ENCODE assay signal across 10 mouse cellular contexts in genomic region chr19:59198161-59198560, GRCm38 (mm10). TPM values are rescaled to one million over a fixed set of nuclear protein-coding genes. Genes with fewer than 3 reads are reported as not detected.
DNase-seq lines count a peak whose midpoint lies in the region; ATAC-seq and TF ChIP-seq lines count a peak whose summit lies in the region.
"Had no signal": no experiment of that assay in that cellular context is flagged by ENCODE, and none has a peak within 500 bp of the region (broad histone marks: within the 10 kb centered on the region; RNA-seq: fewer than 3 reads in every experiment).

No protein-coding gene starts in this region.

- no peak for TF ChIP-seq EP300 in MEL (IDR thresholded peaks at IDR 0.05; ENCODE audit: low read depth in 1 of 2, low read length in 2 of 2)

- no peak overlapping the region for H3K4me3 ChIP-seq in intestine, embryonic 14.5 days (ENCODE audit: low read depth, low read length)
- no peak overlapping the region for H3K4me3 ChIP-seq in intestine, embryonic 16.5 days (ENCODE audit: low read length)
- H3K4me3 ChIP-seq in MEL (ENCODE audit: control insufficient read depth in 1 of 2, insufficient read depth in 1 of 2, low read depth in 2 of 2, low read length in 2 of 2): no peak overlapping the region
- no peak overlapping the region for H3K4me3 ChIP-seq in forebrain, embryonic 12.5 days (replicated peaks)
- H3K4me3 ChIP-seq: myocyte had no signal

- H3K4me1 ChIP-seq in intestine, embryonic 14.5 days (replicated peaks; ENCODE audit: control insufficient read depth, insufficient read depth, low read length): no peaks in the 10 kb centered on the region
- H3K4me1 ChIP-seq in intestine, embryonic 16.5 days (ENCODE audit: control insufficient read depth, insufficient read depth, low read length): no peaks in the 10 kb centered on the region
- H3K4me1 ChIP-seq in MEL (ENCODE audit: control insufficient read depth in 1 of 2, insufficient read depth in 2 of 2, low read length in 2 of 2): no peaks in the 10 kb centered on the region
- H3K4me1 ChIP-seq in forebrain, embryonic 12.5 days: 0 out of 2 replicates have a peak, but pooled peaks cover 8% of the 10 kb centered on the region

- H3K27ac ChIP-seq in intestine, embryonic 14.5 days (ENCODE audit: low read depth): no peak overlapping the region
- H3K27ac ChIP-seq in intestine, embryonic 16.5 days (ENCODE audit: low read length): no peak overlapping the region
- no peak overlapping the region for H3K27ac ChIP-seq in MEL (ENCODE audit: control insufficient read depth, low read depth, low read length)
- H3K27ac ChIP-seq in forebrain, embryonic 12.5 days: no peak overlapping the region

- TF ChIP-seq POLR2A in MEL (IDR thresholded peaks at IDR 0.05; ENCODE audit: control insufficient read depth in 1 of 2, insufficient read depth in 1 of 2, low read depth in 1 of 2, low read length in 2 of 2, poor library complexity in 1 of 2): no peak

- H3K4me2 ChIP-seq in intestine, embryonic 14.5 days (ENCODE audit: low read length): no peak overlapping the region
- no peak overlapping the region for H3K4me2 ChIP-seq in intestine, embryonic 16.5 days (ENCODE audit: low read depth, low read length)
- H3K4me2 ChIP-seq in forebrain, embryonic 12.5 days: no peak overlapping the region

- H3K79me2 ChIP-seq in MEL (ENCODE audit: control insufficient read depth, insufficient read depth, low read length, poor library complexity): no peaks in the 10 kb centered on the region

- H3K36me3 ChIP-seq in intestine, embryonic 14.5 days (ENCODE audit: control insufficient read depth, insufficient read depth, low read length): no peaks in the 10 kb centered on the region
- no peaks in the 10 kb centered on the region for H3K36me3 ChIP-seq in intestine, embryonic 16.5 days (ENCODE audit: control insufficient read depth, insufficient read depth, low read length)
- H3K36me3 ChIP-seq in MEL (ENCODE audit: control insufficient read depth in 1 of 2, insufficient read depth in 2 of 2, low read length in 2 of 2): no peaks in the 10 kb centered on the region
- no peaks in the 10 kb centered on the region for H3K36me3 ChIP-seq in forebrain, embryonic 12.5 days (replicated peaks)

- WGBS in intestine, embryonic 14.5 days: 38% methylated on average over 7 of the region's 7 CpGs
- 44% methylated on average over 7 of the region's 7 CpGs for WGBS in intestine, embryonic 16.5 days
- WGBS in forebrain, embryonic 12.5 days: 41% methylated on average over 7 of the region's 7 CpGs

- TF ChIP-seq RAD21 in MEL (IDR thresholded peaks at IDR 0.05; ENCODE audit: low read depth, low read length): peak; percentile 71

- peaks cover 6% of the 10 kb centered on the region; the same call in 1 of the 2 replicates for H3K9me3 ChIP-seq in intestine, embryonic 14.5 days (ENCODE audit: control insufficient read depth, low read length)
- H3K9me3 ChIP-seq in intestine, embryonic 16.5 days (ENCODE audit: control insufficient read depth, low read length): 0 out of 2 replicates have a peak, but pooled peaks cover 5% of the 10 kb centered on the region
- no peaks in the 10 kb centered on the region for H3K9me3 ChIP-seq in MEL (replicated peaks; ENCODE audit: insufficient read depth, low read length)
- H3K9me3 ChIP-seq in forebrain, embryonic 12.5 days: 0 out of 2 replicates have a peak, but pooled peaks cover 3% of the 10 kb centered on the region

- DNase-seq in intestine, embryonic 14.5 days (ENCODE audit: low spot score): peak; percentile 82
- DNase-seq in MEL (ENCODE audit: low read depth, low spot score): peak; percentile 67
- DNase-seq in c-Kit-positive CD71-negative TER-119-negative erythroid progenitor cells, embryonic 14.5 days (ENCODE audit: low read depth): peak; percentile 32
- peak; percentile 74 for DNase-seq in heart, postnatal 4 days
- peak; percentile 69 for DNase-seq in lung, postnatal 10 days
- peak; percentile 54 to 75 for DNase-seq in spleen, postnatal 10 days (ENCODE audit: low spot score in 2 of 2)

- H3K27me3 ChIP-seq in intestine, embryonic 14.5 days (replicated peaks; ENCODE audit: control insufficient read depth, insufficient read depth, low read length): peaks cover 54% of the 10 kb centered on the region
- H3K27me3 ChIP-seq in intestine, embryonic 16.5 days (replicated peaks; ENCODE audit: control insufficient read depth, insufficient read depth, low read length): peaks cover 41% of the 10 kb centered on the region
- H3K27me3 ChIP-seq in MEL (ENCODE audit: control insufficient read depth in 1 of 2, insufficient read depth in 2 of 2, low read length in 2 of 2): no peaks in the 10 kb centered on the region
- H3K27me3 ChIP-seq in forebrain, embryonic 12.5 days: peaks cover 56% of the 10 kb centered on the region

- peak; percentile 83 to 92 (median 88) for TF ChIP-seq CTCF in MEL (IDR thresholded peaks at IDR 0.05 in 2 of 3, conservative IDR thresholded peaks at IDR 0.05 in 1 of 3; ENCODE audit: control insufficient read depth in 1 of 3, insufficient read depth in 1 of 3, low read depth in 2 of 3, low read length in 3 of 3, poor library complexity in 1 of 3, severe bottlenecking in 1 of 3)

- no peak overlapping the region for H3K9ac ChIP-seq in intestine, embryonic 14.5 days (ENCODE audit: low read length)
- no peak overlapping the region for H3K9ac ChIP-seq in intestine, embryonic 16.5 days (ENCODE audit: low read depth, low read length)
- H3K9ac ChIP-seq in MEL (ENCODE audit: control insufficient read depth, low read depth, low read length, poor library complexity, severe bottlenecking): no peak overlapping the region
- H3K9ac ChIP-seq in forebrain, embryonic 12.5 days: no peak overlapping the region

- ATAC-seq in intestine, embryonic 14.5 days (replicated peaks; ENCODE audit: low FRiP score, low TSS enrichment, low read depth): no peak; the same call in 1 of the 2 replicates
- no peak for ATAC-seq in intestine, embryonic 16.5 days
- no peak for ATAC-seq in forebrain, embryonic 12.5 days (ENCODE audit: low FRiP score)

TF ChIP-seq in MEL, 35 proteins besides CTCF, POLR2A, EP300 and RAD21:
- TF ChIP-seq SIN3A (IDR thresholded peaks at IDR 0.05; ENCODE audit: low read length) (no peak), BHLHE40 (IDR thresholded peaks at IDR 0.05; ENCODE audit: borderline replicate concordance, low read depth, low read length) (peak; percentile 94), ZC3H11A (IDR thresholded peaks at IDR 0.05; ENCODE audit: low read depth, low read length) (peak; percentile 49; the same call in 1 of the 2 replicates), ZMIZ1 (IDR thresholded peaks at IDR 0.05; ENCODE audit: low read depth, low read length) (no peak), MYC (IDR thresholded peaks at IDR 0.05; ENCODE audit: low read depth, low read length) (peak; percentile 80), MAX (IDR thresholded peaks at IDR 0.05; ENCODE audit: low read length) (peak; percentile 77), SMC3 (IDR thresholded peaks at IDR 0.05; ENCODE audit: low read depth, low read length) (peak; percentile 77), ETS1 (IDR thresholded peaks at IDR 0.05; ENCODE audit: low read depth, low read length) (no peak)

RNA-seq across cellular contexts. Expression of gene Kcnk18, which starts 20.9 kb away (rescaled TPM):
- 0.05 TPM in 1 of 2 replicates, not detected in the other for polyA plus RNA-seq in intestine, embryonic 14.5 days (2014; fragmentation: Nextera tagmentation; extraction: Ambion mirVana)
- polyA plus RNA-seq in intestine, embryonic 16.5 days (2015; fragmentation: Nextera tagmentation; extraction: Ambion mirVana): not detected in 2 replicates
- not detected in 2 replicates for total RNA-seq in MEL (2012; rRNA removed)
- not detected for polyA plus RNA-seq in MEL (2012; ENCODE audit: insufficient read depth in 1 of 2, insufficient read length in 2 of 2, low read depth in 1 of 2, low replicate concordance in 2 of 2, missing spikeins in 1 of 2)
- total RNA-seq in heart, postnatal 4 days (2021): not detected
- polyA plus RNA-seq in forebrain, embryonic 12.5 days (2016; fragmentation: Nextera tagmentation; extraction: Ambion mirVana): not detected in 2 replicates
- polyA plus RNA-seq: gonadal fat pad, adult 2 months; myocyte had no signal

RNA-seq across cellular contexts. Expression of gene Vax1, which starts 28.3 kb away (rescaled TPM):
- polyA plus RNA-seq in intestine, embryonic 14.5 days (2014; fragmentation: Nextera tagmentation; extraction: Ambion mirVana): not detected in 2 replicates
- not detected in 2 replicates for polyA plus RNA-seq in intestine, embryonic 16.5 days (2015; fragmentation: Nextera tagmentation; extraction: Ambion mirVana)
- not detected in 2 replicates for total RNA-seq in MEL (2012; rRNA removed)
- not detected for polyA plus RNA-seq in MEL (2012; ENCODE audit: insufficient read depth in 1 of 2, insufficient read length in 2 of 2, low read depth in 1 of 2, low replicate concordance in 2 of 2, missing spikeins in 1 of 2)
- total RNA-seq in heart, postnatal 4 days (2021): not detected
- polyA plus RNA-seq in forebrain, embryonic 12.5 days (2016; fragmentation: Nextera tagmentation; extraction: Ambion mirVana): 4.2 and 6.8 TPM in 2 replicates
- polyA plus RNA-seq: gonadal fat pad, adult 2 months; myocyte had no signal

Comparison
In these comparisons a context has a peak if more than half of its experiments do, and no peak if none do; other contexts are left out.
1. DNase-seq: peak in every context shown above with its lines; median percentile 82 in intestine, embryonic 14.5 days; 74 in heart, postnatal 4 days; 69 in lung, postnatal 10 days; 67 in MEL; 64 in spleen, postnatal 10 days; 32 in c-Kit-positive CD71-negative TER-119-negative erythroid progenitor cells, embryonic 14.5 days.